Mouse (Mus musculus) adrenal gland, postnatal 4 days (tissue): Measurements from ENCODE around the gene Bcl10. TPM values are rescaled to one million over a fixed set of nuclear protein-coding genes. Genes with fewer than 3 reads are reported as not detected.

Source experiments
- total RNA-seq, 2 experiments: library from RNA; stranded (reverse); gene quantifications; 2 replicates each; pipeline ENCODE4 v1.2.3; 2021

The Bcl10 gene
- total RNA-seq, 2 experiments from 2014 or later, result 27.7 to 28.8 TPM

Other genes starting within 250 kb of the Bcl10 start
- 10 to 100 TPM; 11.1 to 18.1 TPM for gene Ddah1, start 164.1 kb upstream of the Bcl10 start, total RNA-seq
- gene 2410004B18Rik, start 15.2 kb downstream of the Bcl10 start, total RNA-seq, result 10 to 100 TPM; 21.6 to 22.5 TPM
- gene Syde2, start 65.1 kb downstream of the Bcl10 start, total RNA-seq, result 10 to 100 TPM in 1 of 2 experiments, 1 to 10 TPM in 1; 9.2 to 10.1 TPM
- under 1 TPM; 0.08 to 0.28 TPM for gene Wdr63, start 185.3 kb downstream of the Bcl10 start, total RNA-seq
- gene Mcoln3, start 194.6 kb downstream of the Bcl10 start, total RNA-seq, result 1 to 10 TPM in 1 of 2 experiments, not detected in 1; 2.7 TPM
- gene Mcoln2, start 227.0 kb downstream of the Bcl10 start, total RNA-seq, result 1 to 10 TPM in 1 of 2 experiments, under 1 TPM in 1; 0.39 to 1.6 TPM